Mouse (Mus musculus): ENCODE measurements around the gene Vmn1r79. TPM values are rescaled to one million over a fixed set of nuclear protein-coding genes. Genes with fewer than 3 reads are reported as not detected.
"Not testable (repeated sequence)": the region's sequence is repeated elsewhere in the genome, so short reads cannot be mapped to it uniquely, and the experiment has no call there.

The Vmn1r79 gene
- not detected in 2 replicates for polyA plus RNA-seq (2015; fragmentation: Nextera tagmentation; extraction: Ambion mirVana)

GRCm38 (mm10) chr7:12170979-12171378 is at the start of gene Vmn1r79:
TSS of gene Vmn1r79 (plus strand) at chr7:12171279.
- not testable (repeated sequence) for H3K9me3 ChIP-seq (replicated peaks; ENCODE audit: control insufficient read depth, low read length); H3K27ac ChIP-seq (ENCODE audit: low read length); H3K4me1 ChIP-seq (ENCODE audit: control insufficient read depth, insufficient read depth, low read length); H3K9ac ChIP-seq (ENCODE audit: low read length); H3K27me3 ChIP-seq (ENCODE audit: control insufficient read depth, insufficient read depth, low read length); H3K4me2 ChIP-seq (ENCODE audit: low read depth, low read length); ATAC-seq (replicated peaks; ENCODE audit: extremely low read depth, insufficient read depth, low FRiP score); H3K36me3 ChIP-seq (ENCODE audit: control insufficient read depth, insufficient read depth); H3K4me3 ChIP-seq (ENCODE audit: low read length)

- H3K9me3 ChIP-seq (replicated peaks; ENCODE audit: control insufficient read depth, low read length), result peaks cover 9% of the 10 kb centered on the region; the same call in 1 of the 2 replicates
- H3K36me3 ChIP-seq (ENCODE audit: control insufficient read depth, insufficient read depth), result no peaks in the 10 kb centered on the region
- no peak within 1 kb of the TSS for H3K9ac ChIP-seq (ENCODE audit: low read length)
- H3K27me3 ChIP-seq (ENCODE audit: control insufficient read depth, insufficient read depth, low read length), result no peaks in the 10 kb centered on the region
- no peak for ATAC-seq (replicated peaks; ENCODE audit: extremely low read depth, insufficient read depth, low FRiP score)
- no peak within 1 kb of the TSS for H3K27ac ChIP-seq (ENCODE audit: low read length)
- H3K4me1 ChIP-seq (ENCODE audit: control insufficient read depth, insufficient read depth, low read length), result no peaks in the 10 kb centered on the region
- no peak within 1 kb of the TSS for H3K4me3 ChIP-seq (ENCODE audit: low read length)
- H3K4me2 ChIP-seq (ENCODE audit: low read depth, low read length), result no peak within 1 kb of the TSS
- WGBS, result 43% methylated on average over 2 of the region's 2 CpGs
Measured at GRCm38 (mm10) chr7:12149957-12150356, 21.1 kb upstream of the Vmn1r79 start, which contains the start of gene Vmn1r78. TSS of gene Vmn1r78 (plus strand) at chr7:12150257.

- not testable (repeated sequence) for H3K36me3 ChIP-seq (ENCODE audit: control insufficient read depth, insufficient read depth); ATAC-seq (replicated peaks; ENCODE audit: extremely low read depth, insufficient read depth, low FRiP score); H3K9me3 ChIP-seq (replicated peaks; ENCODE audit: control insufficient read depth, low read length); H3K9ac ChIP-seq (ENCODE audit: low read length); H3K4me2 ChIP-seq (ENCODE audit: low read depth, low read length); H3K27ac ChIP-seq (ENCODE audit: low read length); H3K4me1 ChIP-seq (ENCODE audit: control insufficient read depth, insufficient read depth, low read length); H3K4me3 ChIP-seq (ENCODE audit: low read length); H3K27me3 ChIP-seq (ENCODE audit: control insufficient read depth, insufficient read depth, low read length)
- WGBS, result 43% methylated on average over 1 of the region's 1 CpGs
Measured at GRCm38 (mm10) chr7:12156463-12156862, 14.6 kb upstream of the Vmn1r79 start.

GRCm38 (mm10) chr7:12172926-12173325 is 1.8 kb downstream of the Vmn1r79 start:
- not testable (repeated sequence) for H3K4me1 ChIP-seq (ENCODE audit: control insufficient read depth, insufficient read depth, low read length); H3K4me3 ChIP-seq (ENCODE audit: low read length); H3K9me3 ChIP-seq (replicated peaks; ENCODE audit: control insufficient read depth, low read length); H3K27me3 ChIP-seq (ENCODE audit: control insufficient read depth, insufficient read depth, low read length); ATAC-seq (replicated peaks; ENCODE audit: extremely low read depth, insufficient read depth, low FRiP score); H3K9ac ChIP-seq (ENCODE audit: low read length); H3K27ac ChIP-seq (ENCODE audit: low read length); H3K36me3 ChIP-seq (ENCODE audit: control insufficient read depth, insufficient read depth); H3K4me2 ChIP-seq (ENCODE audit: low read depth, low read length)
- WGBS, result 51% methylated on average over 2 of the region's 2 CpGs

- no peaks in the 10 kb centered on the region for H3K9me3 ChIP-seq (replicated peaks; ENCODE audit: control insufficient read depth, low read length)
- no peaks in the 10 kb centered on the region for H3K4me1 ChIP-seq (ENCODE audit: control insufficient read depth, insufficient read depth, low read length)
- H3K27me3 ChIP-seq (ENCODE audit: control insufficient read depth, insufficient read depth, low read length), result no peaks in the 10 kb centered on the region
- no peak within 1 kb of the TSS for H3K4me2 ChIP-seq (ENCODE audit: low read depth, low read length)
- H3K9ac ChIP-seq (ENCODE audit: low read length), result no peak within 1 kb of the TSS
- H3K4me3 ChIP-seq (ENCODE audit: low read length), result no peak within 1 kb of the TSS
- H3K36me3 ChIP-seq (ENCODE audit: control insufficient read depth, insufficient read depth), result no peaks in the 10 kb centered on the region
- no peak for ATAC-seq (replicated peaks; ENCODE audit: extremely low read depth, insufficient read depth, low FRiP score)
- WGBS, result 79% methylated on average over 1 of the region's 1 CpGs
- no peak within 1 kb of the TSS for H3K27ac ChIP-seq (ENCODE audit: low read length)
Measured at GRCm38 (mm10) chr7:12188986-12189385, 17.9 kb downstream of the Vmn1r79 start, which contains the start of gene Vmn1r80. TSS of gene Vmn1r80 (plus strand) at chr7:12189286.

GRCm38 (mm10) chr7:12204141-12204540 is 33.1 kb downstream of the Vmn1r79 start:
- Histone ChIP-seq H3K9me3 (replicated peaks; ENCODE audit: control insufficient read depth, low read length) (peaks cover 3% of the 10 kb centered on the region), H3K36me3 (ENCODE audit: control insufficient read depth, insufficient read depth) (no peaks in the 10 kb centered on the region), H3K27ac (ENCODE audit: low read length) (no peak overlapping the region), H3K4me1 (ENCODE audit: control insufficient read depth, insufficient read depth, low read length) (no peaks in the 10 kb centered on the region), H3K4me3 (ENCODE audit: low read length) (no peak overlapping the region), H3K27me3 (ENCODE audit: control insufficient read depth, insufficient read depth, low read length) (no peaks in the 10 kb centered on the region), H3K9ac (ENCODE audit: low read length) (no peak overlapping the region), H3K4me2 (ENCODE audit: low read depth, low read length) (no peak overlapping the region)
- 61% methylated on average over 2 of the region's 2 CpGs for WGBS
- ATAC-seq (replicated peaks; ENCODE audit: extremely low read depth, insufficient read depth, low FRiP score), result no peak

Other genes with a start within 250 kb of the Vmn1r79 start
- gene Vmn1r76, start 233.1 kb upstream of the Vmn1r79 start, polyA plus RNA-seq (2015; fragmentation: Nextera tagmentation; extraction: Ambion mirVana), result not detected in 2 replicates
- not detected in 2 replicates for gene Vmn1r77, start 134.5 kb upstream of the Vmn1r79 start, polyA plus RNA-seq (2015; fragmentation: Nextera tagmentation; extraction: Ambion mirVana)
- not detected in 2 replicates for gene Vmn1r78, start 21.0 kb upstream of the Vmn1r79 start, polyA plus RNA-seq (2015; fragmentation: Nextera tagmentation; extraction: Ambion mirVana)
- not detected in 2 replicates for gene Vmn1r80, start 18.0 kb downstream of the Vmn1r79 start, polyA plus RNA-seq (2015; fragmentation: Nextera tagmentation; extraction: Ambion mirVana)
- gene Vmn1r81, start 97.0 kb downstream of the Vmn1r79 start, polyA plus RNA-seq (2015; fragmentation: Nextera tagmentation; extraction: Ambion mirVana), result not detected in 2 replicates
- gene Vmn1r82, start 129.2 kb downstream of the Vmn1r79 start, polyA plus RNA-seq (2015; fragmentation: Nextera tagmentation; extraction: Ambion mirVana), result not detected in 2 replicates
- gene Vmn1r83, start 158.2 kb downstream of the Vmn1r79 start, polyA plus RNA-seq (2015; fragmentation: Nextera tagmentation; extraction: Ambion mirVana), result 0.05 TPM in 1 of 2 replicates, not detected in the other
- not detected in 2 replicates for gene Vmn1r84, start 198.0 kb downstream of the Vmn1r79 start, polyA plus RNA-seq (2015; fragmentation: Nextera tagmentation; extraction: Ambion mirVana)